Mouse (Mus musculus): ENCODE measurements around the gene Sema5a.

DNA sequence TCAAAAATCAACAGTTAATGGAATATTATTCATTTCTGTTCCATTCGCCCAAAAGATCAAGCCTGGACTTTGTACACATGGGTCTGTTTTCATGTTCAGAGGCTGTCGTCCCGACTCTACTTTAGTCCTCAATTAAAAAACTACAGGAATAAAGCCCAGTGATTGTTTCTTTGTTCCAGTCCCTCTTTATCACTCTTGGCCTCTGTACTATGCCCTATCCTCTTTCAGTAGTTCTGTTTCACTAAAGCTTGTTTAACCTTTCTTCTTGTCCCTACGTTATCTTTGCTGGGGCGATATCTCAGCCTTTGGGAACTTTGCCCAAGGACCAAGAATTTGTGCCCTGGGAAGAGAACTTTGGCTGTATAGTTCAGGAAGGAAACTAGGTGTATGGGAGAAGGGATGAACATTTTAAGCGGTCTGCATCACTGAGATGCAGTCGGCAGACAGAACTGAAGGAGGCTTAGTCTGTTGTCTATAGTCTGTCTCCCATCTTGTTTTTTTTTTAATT is 17.7 kb upstream of the Sema5a start:
- TF ChIP-seq GATA1 (IDR thresholded peaks at IDR 0.05; ENCODE audit: low read length) (no peak), TAL1 (IDR thresholded peaks at IDR 0.05; ENCODE audit: low read length) (no peak)
